Mouse (Mus musculus): Measurements from ENCODE around the gene Lsm11.

GRCm38 (mm10) chr11:45885606-45886230 is 59.0 kb downstream of the Lsm11 start:
- TF ChIP-seq EP300 (IDR thresholded peaks at IDR 0.05; ENCODE audit: low read depth), result no peak
- no peak for TF ChIP-seq CTCF (IDR thresholded peaks at IDR 0.05; ENCODE audit: low read depth)

All from liver, postnatal 0 days (tissue).